Comparison of ENCODE assay signal across 32 mouse cellular contexts in the genomic region with DNA sequence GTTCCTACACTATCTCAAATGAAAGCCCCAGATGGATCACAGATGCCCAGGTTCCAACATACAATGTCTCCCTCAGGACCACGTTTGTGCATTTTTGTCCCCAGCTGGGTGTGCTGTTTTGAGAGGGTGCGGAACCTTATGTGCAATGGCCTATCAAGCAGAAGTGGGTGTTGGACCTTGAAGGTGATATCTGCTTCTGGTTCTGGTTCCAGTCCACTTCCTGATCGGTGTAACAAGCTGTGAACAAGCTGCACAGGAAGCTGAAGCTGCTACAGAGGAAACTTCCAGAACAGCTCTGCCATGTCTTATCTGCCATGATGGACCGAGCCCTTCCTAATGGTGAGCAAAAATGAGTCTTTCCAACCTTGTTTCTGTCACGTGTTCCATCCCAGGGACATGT. TPM values are rescaled to one million over a fixed set of nuclear protein-coding genes. Genes with fewer than 3 reads are reported as not detected.
"Had no signal": no experiment of that assay in that cellular context is flagged by ENCODE, and none has a peak within 500 bp of the region (broad histone marks: within the 10 kb centered on the region; RNA-seq: fewer than 3 reads in every experiment).

No protein-coding gene starts in this region.

- H3K4me3 ChIP-seq: limb, embryonic 10.5 days; limb, embryonic 12.5 days; limb, embryonic 13.5 days; limb, embryonic 15.5 days; liver, embryonic 12.5 days; liver, embryonic 13.5 days; liver, embryonic 15.5 days; lung, embryonic 15.5 days; megakaryocyte, embryonic 14.5 days; midbrain, embryonic 10.5 days; midbrain, embryonic 12.5 days; midbrain, embryonic 13.5 days; midbrain, embryonic 15.5 days; myocyte had no signal

- H3K27ac ChIP-seq: limb, embryonic 10.5 days; limb, embryonic 12.5 days; limb, embryonic 13.5 days; limb, embryonic 15.5 days; liver, embryonic 12.5 days; liver, embryonic 13.5 days; liver, embryonic 14.5 days; liver, embryonic 15.5 days; lung, embryonic 15.5 days; macrophage; midbrain, embryonic 10.5 days; midbrain, embryonic 12.5 days; midbrain, embryonic 13.5 days; midbrain, embryonic 15.5 days had no signal

- DNase-seq: left cerebral cortex, postnatal 4 days; liver; liver, embryonic 13.5 days; liver, postnatal 0 days; lung, adult 18-20 months; lung, adult 2 months; lung, embryonic 14.5 days; lung, postnatal 10 days; lung, postnatal 14 days; lung, postnatal 36 days; lung, postnatal 4 days; midbrain, embryonic 14.5 days had no signal

- H3K36me3 ChIP-seq: limb, embryonic 10.5 days; limb, embryonic 12.5 days; limb, embryonic 13.5 days; limb, embryonic 15.5 days; liver, embryonic 12.5 days; liver, embryonic 13.5 days; liver, embryonic 15.5 days; lung, embryonic 15.5 days; midbrain, embryonic 10.5 days; midbrain, embryonic 12.5 days; midbrain, embryonic 13.5 days; midbrain, embryonic 15.5 days had no signal

- H3K4me1 ChIP-seq: limb, embryonic 10.5 days; limb, embryonic 12.5 days; limb, embryonic 13.5 days; limb, embryonic 15.5 days; liver, embryonic 12.5 days; liver, embryonic 13.5 days; liver, embryonic 15.5 days; lung, embryonic 15.5 days; megakaryocyte, embryonic 14.5 days; midbrain, embryonic 12.5 days; midbrain, embryonic 15.5 days had no signal

RNA-seq across cellular contexts. Expression of a gene that starts 1.0 kb away (rescaled TPM):
- polyA plus RNA-seq: myocyte had no signal

RNA-seq across cellular contexts. Expression of a gene that starts 17.8 kb away (rescaled TPM):
- total RNA-seq: left cerebral cortex, postnatal 36 days; left cerebral cortex, postnatal 4 days had no signal
- polyA plus RNA-seq: limb, embryonic 10.5 days; limb, embryonic 11.5 days; limb, embryonic 12.5 days; limb, embryonic 13.5 days; limb, embryonic 15.5 days; liver, embryonic 11.5 days; lung, embryonic 14.5 days; midbrain, embryonic 10.5 days; midbrain, embryonic 11.5 days; midbrain, embryonic 12.5 days; midbrain, embryonic 13.5 days; midbrain, embryonic 14.5 days; myocyte had no signal

RNA-seq across cellular contexts. Expression of a gene that starts 31.1 kb away (rescaled TPM):
- polyA plus RNA-seq: limb, embryonic 10.5 days; limb, embryonic 11.5 days; limb, embryonic 12.5 days; liver, embryonic 11.5 days; midbrain, embryonic 10.5 days; midbrain, embryonic 11.5 days; midbrain, embryonic 16.5 days; myocyte had no signal

RNA-seq across cellular contexts. Expression of a gene that starts 49.2 kb away (rescaled TPM):
- polyA plus RNA-seq: myocyte had no signal
